Mouse (Mus musculus) midbrain, embryonic 14.5 days (tissue): ENCODE measurements around the gene Cyth4. TPM values are rescaled to one million over a fixed set of nuclear protein-coding genes. Genes with fewer than 3 reads are reported as not detected.

ENCODE experiments used
- ATAC-seq: fragments of 200-750 bp; cut with Nextera tagmentation; 2 replicates; pipeline ENCODE4 v1.8.0; 2017; ENCODE audit warnings: moderate number of reproducible peaks, moderate library complexity; ENCODE audit not compliant: low FRiP score, low TSS enrichment
- DNase-seq: peaks from one replicate; pipeline ENCODE4 v3.0.0-alpha.2; 2015
- H3K27ac ChIP-seq: fragments of 300-500 bp; sonication (generic); replicated peaks from 2 replicates; pipeline ENCODE4 v1.5.1; 2014; ENCODE audit warnings: mild to moderate bottlenecking, low read depth, low read length, moderate library complexity
- H3K27me3 ChIP-seq: fragments of 300-500 bp; sonication (generic); 2 replicates; pipeline ENCODE4 v1.6.1; 2014; ENCODE audit warnings: low read length, control low read depth, mixed read lengths; ENCODE audit not compliant: control insufficient read depth, insufficient read depth
- H3K36me3 ChIP-seq: fragments of 300-500 bp; sonication (generic); 2 replicates; pipeline ENCODE4 v1.6.1; 2014; ENCODE audit warnings: low read length, control low read depth; ENCODE audit not compliant: control insufficient read depth, insufficient read depth
- H3K4me1 ChIP-seq: fragments of 300-500 bp; sonication (generic); 2 replicates; pipeline ENCODE4 v1.6.1; 2014; ENCODE audit warnings: mild to moderate bottlenecking, antibody characterized with exemption, low read length, control low read depth; ENCODE audit not compliant: control insufficient read depth, insufficient read depth
- H3K4me2 ChIP-seq: fragments of 300-500 bp; sonication (generic); 2 replicates; pipeline ENCODE4 v1.6.1; 2014; ENCODE audit warnings: mild to moderate bottlenecking, low read length, moderate library complexity
- H3K4me3 ChIP-seq: fragments of 300-500 bp; sonication (generic); replicated peaks from 2 replicates; pipeline ENCODE4 v1.5.1; 2014; ENCODE audit warnings: low read depth, low read length
- H3K9ac ChIP-seq: fragments of 300-500 bp; sonication (generic); replicated peaks from 2 replicates; pipeline ENCODE4 v1.6.1; 2014; ENCODE audit warnings: mild to moderate bottlenecking, low read length, moderate library complexity
- H3K9me3 ChIP-seq: fragments of 300-500 bp; sonication (generic); 2 replicates; pipeline ENCODE4 v1.6.1; 2016; ENCODE audit warnings: low read length, control low read depth, mixed read lengths; ENCODE audit not compliant: control insufficient read depth
- WGBS: fragments of 180-500 bp; shearing (Covaris S2); extraction: QIAGEN DNeasy Blood & Tissue Kit; methylation state at CpG from one replicate; pipeline ENCODE4 v1.1.7; 2014; 5-methylcytosine and 5-hydroxymethylcytosine counted together
- polyA plus RNA-seq: library from polyadenylated mRNA; unstranded; fragments of >200 nt; fragmentation: Nextera tagmentation; extraction: Ambion mirVana; gene quantifications from 2 replicates; pipeline ENCODE4 v1.2.1, GENCODE M21; 2014

The Cyth4 gene
- polyA plus RNA-seq, 1 experiment from 2014 or later, result 2.3 TPM

- Histone ChIP-seq H3K4me2 (no peak overlapping the region), H3K9ac (no peak overlapping the region), H3K27ac (no peak overlapping the region), H3K9me3 (no peaks in the 10 kb centered on the region), H3K4me3 (no peak overlapping the region), H3K27me3 (no peaks in the 10 kb centered on the region), H3K4me1 (peaks cover 9% of the 10 kb centered on the region; the same call in 1 of the 2 replicates), H3K36me3 (no peaks in the 10 kb centered on the region)
- WGBS, result 17% methylated on average over 6 of the region's 6 CpGs
- peak; percentile 38 for DNase-seq
- no peak for ATAC-seq
These were observed 46.8 kb downstream of the Cyth4 start for GRCm38 (mm10) chr15:78643633-78644032.

- no peak overlapping the region for H3K27ac ChIP-seq
- ATAC-seq, result no peak
- H3K4me3 ChIP-seq, result no peak overlapping the region
- H3K36me3 ChIP-seq, result no peaks in the 10 kb centered on the region
- H3K9me3 ChIP-seq, result no peaks in the 10 kb centered on the region
- WGBS, result 53% methylated on average over 8 of the region's 8 CpGs
- DNase-seq, result no peak
- H3K27me3 ChIP-seq, result no peaks in the 10 kb centered on the region
- H3K4me1 ChIP-seq, result peaks cover 9% of the 10 kb centered on the region; the same call in 1 of the 2 replicates
- no peak overlapping the region for H3K9ac ChIP-seq
- no peak overlapping the region for H3K4me2 ChIP-seq
These were observed 47.8 kb downstream of the Cyth4 start for GRCm38 (mm10) chr15:78644606-78645005.

- no peak overlapping the region for H3K4me3 ChIP-seq
- H3K4me2 ChIP-seq, result no peak overlapping the region
- DNase-seq, result no peak
- no peaks in the 10 kb centered on the region for H3K27me3 ChIP-seq
- H3K9ac ChIP-seq, result no peak overlapping the region
- no peaks in the 10 kb centered on the region for H3K9me3 ChIP-seq
- H3K4me1 ChIP-seq, result 0 out of 2 replicates have a peak, but pooled peaks cover 3% of the 10 kb centered on the region
- no peak for ATAC-seq
- H3K36me3 ChIP-seq, result no peaks in the 10 kb centered on the region
- no peak overlapping the region for H3K27ac ChIP-seq
- WGBS, result 79% methylated on average over 4 of the region's 4 CpGs
These were observed 50.9 kb downstream of the Cyth4 start for GRCm38 (mm10) chr15:78647746-78648145.

GRCm38 (mm10) chr15:78651169-78651568, 54.3 kb downstream of the Cyth4 start:
- no peak for ATAC-seq
- H3K27me3 ChIP-seq, result no peaks in the 10 kb centered on the region
- no peak overlapping the region for H3K9ac ChIP-seq
- peak overlapping the region; percentile 37; the same call in 1 of the 2 replicates for H3K27ac ChIP-seq
- H3K4me3 ChIP-seq, result no peak overlapping the region
- no peaks in the 10 kb centered on the region for H3K36me3 ChIP-seq
- no peaks in the 10 kb centered on the region for H3K4me1 ChIP-seq
- H3K4me2 ChIP-seq, result no peak overlapping the region
- DNase-seq, result no peak
- WGBS, result 39% methylated on average over 4 of the region's 4 CpGs
- H3K9me3 ChIP-seq, result no peaks in the 10 kb centered on the region

GRCm38 (mm10) chr15:78664268-78664667, 67.4 kb downstream of the Cyth4 start:
- H3K27me3 ChIP-seq, result no peaks in the 10 kb centered on the region
- 54% methylated on average over 5 of the region's 5 CpGs for WGBS
- H3K9me3 ChIP-seq, result no peaks in the 10 kb centered on the region
- H3K9ac ChIP-seq, result no peak overlapping the region
- H3K27ac ChIP-seq, result no peak overlapping the region
- ATAC-seq (no peak), DNase-seq (no peak)
- H3K36me3 ChIP-seq, result no peaks in the 10 kb centered on the region
- H3K4me1 ChIP-seq, result no peaks in the 10 kb centered on the region
- no peak overlapping the region for H3K4me3 ChIP-seq
- no peak overlapping the region for H3K4me2 ChIP-seq

GRCm38 (mm10) chr15:78669221-78669871, 72.5 kb downstream of the Cyth4 start:
- H3K4me1 ChIP-seq, result peaks cover 10% of the 10 kb centered on the region
- H3K9me3 ChIP-seq, result no peaks in the 10 kb centered on the region; the same call in 1 of the 2 replicates
- peaks cover 14% of the 10 kb centered on the region; the same call in 1 of the 2 replicates for H3K36me3 ChIP-seq
- no peak overlapping the region for H3K9ac ChIP-seq
- no peak overlapping the region for H3K27ac ChIP-seq
- 73% methylated on average over 10 of the region's 10 CpGs for WGBS
- no peak for ATAC-seq
- DNase-seq, result no peak
- H3K4me3 ChIP-seq, result no peak overlapping the region
- peaks cover 11% of the 10 kb centered on the region; the same call in 1 of the 2 replicates for H3K27me3 ChIP-seq
- H3K4me2 ChIP-seq, result no peak overlapping the region

GRCm38 (mm10) chr15:78670341-78670740, 73.5 kb downstream of the Cyth4 start:
- peaks cover 14% of the 10 kb centered on the region; the same call in 1 of the 2 replicates for H3K36me3 ChIP-seq
- ATAC-seq (no peak), DNase-seq (peak; percentile 72)
- no peak overlapping the region for H3K9ac ChIP-seq
- no peak overlapping the region for H3K4me2 ChIP-seq
- H3K4me3 ChIP-seq, result no peak overlapping the region
- H3K27me3 ChIP-seq, result peaks cover 11% of the 10 kb centered on the region; the same call in 1 of the 2 replicates
- peaks cover 17% of the 10 kb centered on the region for H3K4me1 ChIP-seq
- WGBS, result 26% methylated on average over 5 of the region's 5 CpGs
- H3K27ac ChIP-seq, result no peak overlapping the region
- no peaks in the 10 kb centered on the region; the same call in 1 of the 2 replicates for H3K9me3 ChIP-seq
